Mouse (Mus musculus) MEL (cell line): ENCODE data around the gene Lama1. TPM values are rescaled to one million over a fixed set of nuclear protein-coding genes. Genes with fewer than 3 reads are reported as not detected.

Experiments
- DNase-seq: peaks from one replicate; pipeline ENCODE4 v3.0.0; 2011; ENCODE audit warnings: low read depth, low spot score
- H3K27ac ChIP-seq: 2 replicates; pipeline ENCODE4 v1.5.1; 2012; ENCODE audit warnings: low read depth, mild to moderate bottlenecking, control low read depth, low read length, moderate library complexity; ENCODE audit not compliant: control insufficient read depth
- H3K27me3 ChIP-seq, 2 experiments: fragments of 150-350 bp in 1 of 2; sonication (generic) in 1 of 2; 2 replicates each; pipeline ENCODE4 v1.6.1; 2012; ENCODE audit warnings: low read length in 2 of 2, mild to moderate bottlenecking in 2 of 2, improper control_type of control experiment in 1 of 2, moderate library complexity in 1 of 2; ENCODE audit not compliant: insufficient read depth in 2 of 2, control insufficient read depth in 1 of 2
- H3K36me3 ChIP-seq, 2 experiments: 2 replicates each; pipeline ENCODE4 v1.6.1; 2012 to 2014; ENCODE audit warnings: low read length in 2 of 2, improper control_type of control experiment in 1 of 2, inconsistent platforms in 1 of 2, mild to moderate bottlenecking in 1 of 2; ENCODE audit not compliant: insufficient read depth in 2 of 2, control insufficient read depth in 1 of 2
- H3K4me1 ChIP-seq, 2 experiments: fragments of 150-350 bp in 1 of 2; sonication (generic) in 1 of 2; 2 replicates each; pipeline ENCODE4 v1.6.1; 2012; ENCODE audit warnings: low read length in 2 of 2, improper control_type of control experiment in 1 of 2, mild to moderate bottlenecking in 1 of 2; ENCODE audit not compliant: insufficient read depth in 2 of 2, control insufficient read depth in 1 of 2
- H3K4me3 ChIP-seq, 2 experiments: fragments of 150-350 bp in 1 of 2; sonication (generic) in 1 of 2; 2 replicates each; pipeline ENCODE4 v1.5.1; 2012; ENCODE audit warnings: low read depth in 2 of 2, low read length in 2 of 2, mild to moderate bottlenecking in 2 of 2, moderate library complexity in 2 of 2, control low read depth in 1 of 2, improper control_type of control experiment in 1 of 2; ENCODE audit not compliant: control insufficient read depth in 1 of 2, insufficient read depth in 1 of 2
- H3K79me2 ChIP-seq: 2 replicates; pipeline ENCODE4 v1.6.1; 2012; ENCODE audit warnings: mild to moderate bottlenecking, low read length, moderate library complexity; ENCODE audit not compliant: control insufficient read depth, poor library complexity, insufficient read depth
- H3K9ac ChIP-seq: 2 replicates; pipeline ENCODE4 v1.6.1; 2012; ENCODE audit warnings: low read depth, mild to moderate bottlenecking, control low read depth, low read length, moderate library complexity; ENCODE audit not compliant: control insufficient read depth, poor library complexity, severe bottlenecking
- H3K9me3 ChIP-seq: fragments of 150-350 bp; sonication (generic); replicated peaks from 2 replicates; pipeline ENCODE4 v1.6.1; 2012; ENCODE audit warnings: mild to moderate bottlenecking, low read length, improper control_type of control experiment, moderate library complexity; ENCODE audit not compliant: insufficient read depth
- CHD1 ChIP-seq: IDR thresholded peaks from 2 replicates; pipeline ENCODE4 v1.6.1; 2012; ENCODE audit warnings: low read depth, mild to moderate bottlenecking, inconsistent platforms, low read length, improper control_type of control experiment
- CHD2 ChIP-seq: IDR thresholded peaks from 2 replicates; pipeline ENCODE4 v1.6.1; 2011; ENCODE audit warnings: low read length, improper control_type of control experiment
- CTCF ChIP-seq, 3 experiments: IDR thresholded peaks in 2 of 3; conservative IDR thresholded peaks in 1 of 3; 2 replicates each; pipeline ENCODE4 v1.5.1; 2011 to 2012; ENCODE audit warnings: low read length in 3 of 3, low read depth in 2 of 3, mild to moderate bottlenecking in 2 of 3, improper control_type of control experiment in 1 of 3, inconsistent platforms in 1 of 3, mixed read lengths in 1 of 3, moderate library complexity in 1 of 3; ENCODE audit not compliant: control insufficient read depth in 1 of 3, insufficient read depth in 1 of 3, poor library complexity in 1 of 3, severe bottlenecking in 1 of 3
- E2F4 ChIP-seq: IDR thresholded peaks from 2 replicates; pipeline ENCODE4 v1.6.1; 2011; ENCODE audit warnings: low read depth, low read length, improper control_type of control experiment, borderline replicate concordance
- ELF1 ChIP-seq: IDR thresholded peaks from 2 replicates; pipeline ENCODE4 v1.6.1; 2014; ENCODE audit warnings: low read depth, mild to moderate bottlenecking, inconsistent platforms, low read length, improper control_type of control experiment, moderate library complexity
- EP300 ChIP-seq, 2 experiments: IDR thresholded peaks; 2 replicates each; pipeline ENCODE4 v1.6.1; 2011; ENCODE audit warnings: improper control_type of control experiment in 2 of 2, low read length in 2 of 2, low read depth in 1 of 2, mild to moderate bottlenecking in 1 of 2
- ETS1 ChIP-seq: IDR thresholded peaks from 2 replicates; pipeline ENCODE4 v1.6.1; 2012; ENCODE audit warnings: low read depth, mild to moderate bottlenecking, inconsistent platforms, low read length, improper control_type of control experiment, moderate library complexity
- GABPA ChIP-seq: IDR thresholded peaks from 2 replicates; pipeline ENCODE4 v1.6.1; 2012; ENCODE audit warnings: low read depth, mild to moderate bottlenecking, inconsistent platforms, low read length, improper control_type of control experiment, moderate library complexity
- GATA1 ChIP-seq: IDR thresholded peaks from 2 replicates; pipeline ENCODE4 v1.6.1; 2011; ENCODE audit warnings: low read depth, low read length, improper control_type of control experiment
- HCFC1 ChIP-seq: IDR thresholded peaks from 2 replicates; pipeline ENCODE4 v1.6.1; 2012; ENCODE audit warnings: low read depth, mild to moderate bottlenecking, inconsistent platforms, low read length, improper control_type of control experiment, moderate library complexity
- JUND ChIP-seq: IDR thresholded peaks from 2 replicates; pipeline ENCODE4 v1.6.1; 2011; ENCODE audit warnings: low read depth, mild to moderate bottlenecking, improper control_type of control experiment, low read length
- KAT2A ChIP-seq: conservative IDR thresholded peaks from 2 replicates; pipeline ENCODE4 v1.6.1; 2012; ENCODE audit warnings: low read depth, low read length, improper control_type of control experiment, inconsistent platforms
- MAZ ChIP-seq: IDR thresholded peaks from 2 replicates; pipeline ENCODE4 v1.6.1; 2012; ENCODE audit warnings: low read depth, mild to moderate bottlenecking, inconsistent platforms, low read length, improper control_type of control experiment
- MEF2A ChIP-seq: IDR thresholded peaks from 2 replicates; pipeline ENCODE4 v1.6.1; 2014; ENCODE audit warnings: low read depth, mild to moderate bottlenecking, inconsistent platforms, low read length, improper control_type of control experiment; ENCODE audit not compliant: poor library complexity, insufficient replicate concordance, severe bottlenecking; ENCODE audit errors: extremely low read depth
- MXI1 ChIP-seq: IDR thresholded peaks from 2 replicates; pipeline ENCODE4 v1.6.1; 2011; ENCODE audit warnings: mild to moderate bottlenecking, low read depth, low read length, improper control_type of control experiment
- MYB ChIP-seq: IDR thresholded peaks from 2 replicates; pipeline ENCODE4 v1.6.1; 2011; ENCODE audit warnings: mild to moderate bottlenecking, low read depth, low read length, improper control_type of control experiment
- MYC ChIP-seq: IDR thresholded peaks from 2 replicates; pipeline ENCODE4 v1.6.1; 2011; ENCODE audit warnings: low read depth, mild to moderate bottlenecking, low read length, improper control_type of control experiment, moderate library complexity
- NELFE ChIP-seq: IDR thresholded peaks from 2 replicates; pipeline ENCODE4 v1.6.1; 2011; ENCODE audit warnings: low read depth, low read length, improper control_type of control experiment
- POLR2A ChIP-seq, 2 experiments: IDR thresholded peaks; 2 replicates each; pipeline ENCODE4 v1.6.1; 2011 to 2012; ENCODE audit warnings: low read length in 2 of 2, mild to moderate bottlenecking in 2 of 2, control low read depth in 1 of 2, improper control_type of control experiment in 1 of 2, low read depth in 1 of 2, moderate library complexity in 1 of 2; ENCODE audit not compliant: control insufficient read depth in 1 of 2, insufficient read depth in 1 of 2, poor library complexity in 1 of 2
- POLR2AphosphoS2 ChIP-seq: IDR thresholded peaks from 2 replicates; pipeline ENCODE4 v1.6.1; 2011; ENCODE audit warnings: low read length, improper control_type of control experiment
- POLR2AphosphoS5 ChIP-seq: IDR thresholded peaks from 2 replicates; pipeline ENCODE4 v1.6.1; 2012; ENCODE audit warnings: low read depth, borderline replicate concordance, mild to moderate bottlenecking, inconsistent platforms, low read length, moderate library complexity, mixed read lengths
- RAD21 ChIP-seq: IDR thresholded peaks from 2 replicates; pipeline ENCODE4 v1.6.1; 2011; ENCODE audit warnings: mild to moderate bottlenecking, low read depth, low read length, improper control_type of control experiment
- SMC3 ChIP-seq: IDR thresholded peaks from 2 replicates; pipeline ENCODE4 v1.6.1; 2011; ENCODE audit warnings: low read depth, low read length, improper control_type of control experiment
- TAL1 ChIP-seq: IDR thresholded peaks from 2 replicates; pipeline ENCODE4 v1.6.1; 2012; ENCODE audit warnings: mild to moderate bottlenecking, inconsistent platforms, low read length, moderate library complexity, mixed read lengths
- TCF12 ChIP-seq: IDR thresholded peaks from 2 replicates; pipeline ENCODE4 v1.6.1; 2014; ENCODE audit warnings: low read depth, mild to moderate bottlenecking, inconsistent platforms, low read length, improper control_type of control experiment, moderate library complexity
- USF1 ChIP-seq: IDR thresholded peaks from 2 replicates; pipeline ENCODE4 v1.6.1; 2014; ENCODE audit warnings: low read depth, mild to moderate bottlenecking, inconsistent platforms, low read length, improper control_type of control experiment, moderate library complexity
- USF2 ChIP-seq, 2 experiments: IDR thresholded peaks; 2 replicates each; pipeline ENCODE4 v1.6.1; 2011 to 2012; ENCODE audit warnings: improper control_type of control experiment in 2 of 2, low read length in 2 of 2, borderline replicate concordance in 1 of 2, inconsistent platforms in 1 of 2, low read depth in 1 of 2, mild to moderate bottlenecking in 1 of 2; ENCODE audit not compliant: insufficient read depth in 1 of 2
- ZC3H11A ChIP-seq: IDR thresholded peaks from 2 replicates; pipeline ENCODE4 v1.6.1; 2012; ENCODE audit warnings: low read depth, mild to moderate bottlenecking, inconsistent platforms, low read length, improper control_type of control experiment
- ZKSCAN1 ChIP-seq: IDR thresholded peaks from 2 replicates; pipeline ENCODE4 v1.6.1; 2012; ENCODE audit warnings: low read depth, mild to moderate bottlenecking, inconsistent platforms, low read length, improper control_type of control experiment, moderate library complexity
- polyA plus RNA-seq, 2 experiments: library from polyadenylated mRNA; stranded (reverse) in 1 of 2; unstranded in 1 of 2; fragments of >175 nt in 1 of 2; fragments of >200 nt in 1 of 2; gene quantifications; 2 replicates each; pipeline versions ENCODE4 v1.2.1 to v1.2.4; 2012; ENCODE audit warnings: low replicate concordance in 2 of 2, low read depth in 1 of 2; ENCODE audit not compliant: insufficient read length in 2 of 2, insufficient read depth in 1 of 2, missing spikeins in 1 of 2
- total RNA-seq: library from RNA; depleted of rRNA; stranded (reverse); fragments of 300-350 nt; gene quantifications from 2 replicates; pipeline ENCODE4 v1.2.3, GENCODE M21; 2012

Lama1 gene
- total and polyA plus RNA-seq, 3 experiments = not detected

DNA sequence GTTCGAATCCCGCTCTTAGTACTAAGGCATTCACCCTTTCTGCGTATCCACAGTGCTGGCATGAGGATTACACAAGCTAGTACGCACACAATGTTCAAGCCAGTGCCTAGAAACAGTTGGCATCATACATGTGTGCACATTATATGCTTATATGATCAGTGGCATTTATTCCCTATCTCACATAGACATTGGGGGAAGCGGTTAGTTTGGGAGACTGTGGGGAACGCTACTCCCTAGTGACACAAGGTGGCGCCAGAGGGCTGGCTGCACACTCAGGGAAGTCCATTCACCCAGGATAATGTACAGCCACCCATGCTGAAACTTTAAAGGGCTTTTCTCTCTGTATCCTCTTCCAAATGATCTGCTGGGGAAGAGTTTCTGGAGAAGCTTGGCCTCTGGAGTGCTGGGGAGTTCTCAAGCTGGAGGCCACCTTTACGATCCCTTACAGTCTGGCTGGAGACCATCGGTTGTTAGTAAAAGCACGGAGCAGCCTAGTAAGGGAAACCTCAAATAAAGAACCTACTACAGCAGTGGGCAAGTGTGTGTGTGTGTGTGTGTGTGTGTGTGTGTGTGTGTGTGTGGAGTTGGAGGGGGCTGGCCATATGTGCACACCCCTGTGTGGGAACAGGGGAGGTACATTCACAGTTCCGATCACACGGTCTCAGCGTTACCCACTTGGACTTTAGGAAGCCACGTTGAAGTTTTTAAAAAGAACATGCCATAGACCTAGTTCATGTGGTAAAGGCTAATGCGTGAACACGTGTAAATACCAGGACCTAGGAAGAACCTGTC is 164.9 kb downstream of the Lama1 start:
- Histone ChIP-seq H3K27ac (no peak overlapping the region), H3K27me3 (no peaks in the 10 kb centered on the region), H3K9me3 (no peaks in the 10 kb centered on the region), H3K4me1 (no peaks in the 10 kb centered on the region), H3K79me2 (no peaks in the 10 kb centered on the region), H3K36me3 (no peaks in the 10 kb centered on the region), H3K9ac (no peak overlapping the region), H3K4me3 (no peak overlapping the region)
- DNase-seq = peak; percentile 7
- TF ChIP-seq MYC = no peak
- TF ChIP-seq TCF12 = no peak
- TF ChIP-seq MXI1 = no peak
- no peak for TF ChIP-seq USF2 (IDR thresholded peaks at IDR 0.05; ENCODE audit: borderline replicate concordance in 1 of 2, insufficient read depth in 1 of 2, low read depth in 1 of 2, low read length in 2 of 2)
- peak; percentile 32 to 66 (median 39) for TF ChIP-seq CTCF (IDR thresholded peaks at IDR 0.05 in 2 of 3, conservative IDR thresholded peaks at IDR 0.05 in 1 of 3; ENCODE audit: control insufficient read depth in 1 of 3, insufficient read depth in 1 of 3, low read depth in 2 of 3, low read length in 3 of 3, poor library complexity in 1 of 3, severe bottlenecking in 1 of 3)
- no peak for TF ChIP-seq MYB
- TF ChIP-seq GABPA = no peak
- peak; percentile 22; the same call in 1 of the 2 replicates for TF ChIP-seq SMC3
- TF ChIP-seq RAD21 = peak; percentile 31
- no peak for TF ChIP-seq EP300 (IDR thresholded peaks at IDR 0.05; ENCODE audit: low read depth in 1 of 2, low read length in 2 of 2)
- TF ChIP-seq POLR2AphosphoS5 = no peak
- TF ChIP-seq E2F4 = no peak
- TF ChIP-seq USF1 = no peak
- TF ChIP-seq MEF2A = no peak
- no peak for TF ChIP-seq KAT2A
- no peak for TF ChIP-seq CHD2
- TF ChIP-seq HCFC1 = no peak

DNA sequence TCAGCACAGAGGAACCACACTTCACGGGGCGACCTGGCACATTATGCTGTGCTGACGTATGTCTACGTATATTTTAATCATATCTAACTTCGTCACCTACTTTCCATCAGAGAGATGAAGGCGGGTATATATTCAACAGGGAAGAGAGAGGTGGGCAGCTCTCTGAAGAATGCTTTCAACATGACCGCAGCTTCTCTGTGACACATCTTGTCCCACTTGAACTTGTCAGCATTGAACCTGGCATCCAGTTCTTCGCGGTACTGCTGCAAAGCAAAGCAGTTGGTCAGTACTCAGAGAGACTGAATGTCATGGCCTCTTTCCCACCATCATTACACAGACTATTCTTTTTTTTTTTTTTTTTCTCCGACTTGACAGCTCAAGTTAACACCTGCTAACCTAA is 167.3 kb downstream of the Lama1 start:
- Histone ChIP-seq H3K4me1 (no peaks in the 10 kb centered on the region), H3K4me3 (no peak overlapping the region), H3K36me3 (no peaks in the 10 kb centered on the region), H3K27ac (no peak overlapping the region), H3K79me2 (no peaks in the 10 kb centered on the region), H3K9me3 (no peaks in the 10 kb centered on the region), H3K27me3 (no peaks in the 10 kb centered on the region), H3K9ac (no peak overlapping the region)
- DNase-seq = no peak
- TF ChIP-seq MYB = no peak
- no peak for TF ChIP-seq CHD1
- TF ChIP-seq ZC3H11A = no peak
- no peak for TF ChIP-seq GATA1
- TF ChIP-seq JUND = no peak
- TF ChIP-seq ZKSCAN1 = no peak
- no peak for TF ChIP-seq HCFC1
- no peak for TF ChIP-seq GABPA
- no peak for TF ChIP-seq ETS1
- TF ChIP-seq TAL1 = no peak
- no peak for TF ChIP-seq ELF1
- no peak for TF ChIP-seq POLR2A (IDR thresholded peaks at IDR 0.05; ENCODE audit: control insufficient read depth in 1 of 2, insufficient read depth in 1 of 2, low read depth in 1 of 2, low read length in 2 of 2, poor library complexity in 1 of 2)
- no peak for TF ChIP-seq CHD2
- no peak for TF ChIP-seq MAZ
- TF ChIP-seq NELFE = no peak
- no peak for TF ChIP-seq MYC
- no peak for TF ChIP-seq TCF12
- no peak for TF ChIP-seq POLR2AphosphoS2
